In the genomic region with DNA sequence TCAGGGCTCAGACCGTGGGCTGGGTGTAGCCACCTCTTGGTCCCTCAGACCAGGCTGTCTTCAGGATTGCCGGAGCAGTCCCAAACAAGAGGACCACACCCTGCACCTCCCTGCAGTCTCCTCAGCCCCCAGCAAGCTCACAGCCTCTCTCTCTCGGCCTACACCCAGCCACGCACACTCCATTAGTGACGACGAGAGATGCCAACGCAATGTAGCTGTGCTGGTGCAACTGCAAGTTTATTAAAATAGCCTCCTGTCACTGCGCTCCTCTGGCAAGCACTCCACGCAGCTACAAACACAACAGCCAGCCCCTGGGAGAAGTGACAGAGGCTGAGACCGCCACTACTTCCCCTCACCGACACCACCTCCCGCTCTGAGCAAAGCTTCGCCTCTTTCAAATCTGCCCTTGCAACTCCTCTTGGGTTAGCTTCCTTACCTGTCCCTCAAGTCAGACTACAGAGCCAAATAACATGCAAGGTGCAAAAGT, we compare ENCODE assay signal across 8 mouse cellular contexts. TPM values are rescaled to one million over a fixed set of nuclear protein-coding genes. Genes with fewer than 3 reads are reported as not detected.
A peak's percentile ranks its signal among the peaks of the same experiment; 100 is the strongest.
DNase-seq lines count a peak whose midpoint lies in the region; ATAC-seq and TF ChIP-seq lines count a peak whose summit lies in the region.

No protein-coding gene starts in this region.

- peak; percentile 60 for ATAC-seq in granulocyte monocyte progenitor cell, adult 5-6 weeks (replicated peaks; ENCODE audit: poor library complexity, severe bottlenecking)
- no peak for ATAC-seq in stomach, embryonic 14.5 days (ENCODE audit: insufficient number of reproducible peaks, insufficient read depth, low FRiP score, low read depth)

- H3K27ac ChIP-seq in cortical plate, adult 2 months (ENCODE audit: insufficient read depth, low read length) = peak overlapping the region; percentile 95
- H3K27ac ChIP-seq in stomach, embryonic 14.5 days (ENCODE audit: low read length) = peak overlapping the region; percentile 89

- no peaks in the 10 kb centered on the region for H3K9me3 ChIP-seq in stomach, embryonic 14.5 days (ENCODE audit: control insufficient read depth, low read depth, low read length)

- H3K27me3 ChIP-seq in stomach, embryonic 14.5 days (ENCODE audit: control insufficient read depth, insufficient read depth, low read length) = peaks cover 41% of the 10 kb centered on the region

- no peaks in the 10 kb centered on the region for H3K36me3 ChIP-seq in stomach, embryonic 14.5 days (ENCODE audit: control insufficient read depth, insufficient read depth, low read length)

- no peak overlapping the region; the same call in 1 of the 2 replicates for H3K9ac ChIP-seq in stomach, embryonic 14.5 days (replicated peaks; ENCODE audit: low read depth, low read length)

- DNase-seq in left cerebral cortex, postnatal 25 days (ENCODE audit: low spot score in 2 of 2) = peak; percentile 72 to 90
- no peak for DNase-seq in left cerebral cortex, postnatal 4 days
- DNase-seq in lung, postnatal 4 days = peak; percentile 50 to 77
- no peak for DNase-seq in adrenal gland, postnatal 36 days
- DNase-seq in thymus, postnatal 36 days = no peak

- 16% methylated on average over 13 of the region's 13 CpGs for WGBS in stomach, embryonic 14.5 days

- H3K4me2 ChIP-seq in stomach, embryonic 14.5 days (replicated peaks; ENCODE audit: low read depth, low read length) = peak overlapping the region; percentile 34

- peaks cover 9% of the 10 kb centered on the region for H3K4me1 ChIP-seq in cortical plate, adult 2 months (ENCODE audit: control insufficient read depth, insufficient read depth, low read length)
- H3K4me1 ChIP-seq in stomach, embryonic 14.5 days (ENCODE audit: control insufficient read depth, insufficient read depth, low read length) = peaks cover 36% of the 10 kb centered on the region

- H3K4me3 ChIP-seq in cortical plate, adult 2 months (ENCODE audit: insufficient read depth, low read length) = no peak overlapping the region; the same call in 1 of the 2 replicates
- H3K4me3 ChIP-seq in stomach, embryonic 14.5 days (ENCODE audit: low read depth, low read length) = no peak overlapping the region

- intact Hi-C loops in left cerebral cortex, postnatal 25 days (cut with DNase I) = loop anchor here (2.0 kb wide), 1 partner anchor 20 kb away; no protein-coding TSS in a partner anchor
- intact Hi-C loops in left cerebral cortex, postnatal 4 days (cut with DNase I) = no loop called here

- TF ChIP-seq POLR2A in cortical plate, adult 2 months (IDR thresholded peaks at IDR 0.05; ENCODE audit: extremely low read depth, insufficient read depth, low read length) = peak; percentile 33; the same call in 1 of the 2 replicates

- TF ChIP-seq CTCF in cortical plate, adult 2 months (IDR thresholded peaks at IDR 0.05; ENCODE audit: extremely low read depth, insufficient read depth, low read length) = no peak

RNA-seq across cellular contexts. Expression of gene Nfix, which starts 25.0 kb away (rescaled TPM):
- 100 to 1,000 TPM; 273 to 322 TPM for total RNA-seq in left cerebral cortex, postnatal 25 days (2021)
- 100 to 1,000 TPM; 674 to 782 TPM for total RNA-seq in left cerebral cortex, postnatal 4 days (2021)
- 82.8 and 89.1 TPM in 2 replicates for polyA plus RNA-seq in cortical plate, adult 2 months (2012; rRNA removed)
- 25.7 and 51.2 TPM in 2 replicates for total RNA-seq in granulocyte monocyte progenitor cell, adult 5-6 weeks (2014; fragmentation: Nextera tagmentation)
- 9.5 and 12.8 TPM in 2 replicates for total RNA-seq in granulocyte monocyte progenitor cell, adult 5-6 weeks (2017)
- polyA plus RNA-seq in stomach, embryonic 14.5 days (2014; fragmentation: Nextera tagmentation; extraction: Ambion mirVana) = 37.8 and 40.5 TPM in 2 replicates
- total RNA-seq in adrenal gland, postnatal 36 days (2021) = 100 to 1,000 TPM in 1 of 2 experiments, 10 to 100 TPM in 1; 99.9 to 108 TPM

RNA-seq across cellular contexts. Expression of gene Dand5, which starts 47.5 kb away (rescaled TPM):
- total RNA-seq in left cerebral cortex, postnatal 25 days (2021) = 1 to 10 TPM; 8.3 to 9.5 TPM
- total RNA-seq in left cerebral cortex, postnatal 4 days (2021) = 1 to 10 TPM; 4.9 to 5.5 TPM
- polyA plus RNA-seq in cortical plate, adult 2 months (2012; rRNA removed) = 14.9 and 16.0 TPM in 2 replicates
- 4.1 and 4.7 TPM in 2 replicates for total RNA-seq in granulocyte monocyte progenitor cell, adult 5-6 weeks (2014; fragmentation: Nextera tagmentation)
- total RNA-seq in granulocyte monocyte progenitor cell, adult 5-6 weeks (2017) = 3.6 and 3.7 TPM in 2 replicates
- 7.1 and 7.6 TPM in 2 replicates for polyA plus RNA-seq in stomach, embryonic 14.5 days (2014; fragmentation: Nextera tagmentation; extraction: Ambion mirVana)
- 1 to 10 TPM; 9.1 to 10.0 TPM for total RNA-seq in adrenal gland, postnatal 36 days (2021)

RNA-seq across cellular contexts. Expression of gene G430095P16Rik, which starts 52.3 kb away (rescaled TPM):
- total RNA-seq in left cerebral cortex, postnatal 25 days (2021) = under 1 TPM in 1 of 2 experiments, not detected in 1; 0.71 TPM
- total RNA-seq in left cerebral cortex, postnatal 4 days (2021) = not detected
- 0.30 and 0.42 TPM in 2 replicates for polyA plus RNA-seq in cortical plate, adult 2 months (2012; rRNA removed)
- 11.0 and 17.9 TPM in 2 replicates for total RNA-seq in granulocyte monocyte progenitor cell, adult 5-6 weeks (2014; fragmentation: Nextera tagmentation)
- 4.4 and 4.8 TPM in 2 replicates for total RNA-seq in granulocyte monocyte progenitor cell, adult 5-6 weeks (2017)
- 2.8 and 5.0 TPM in 2 replicates for polyA plus RNA-seq in stomach, embryonic 14.5 days (2014; fragmentation: Nextera tagmentation; extraction: Ambion mirVana)
- under 1 TPM in 1 of 2 experiments, not detected in 1; 0.46 TPM for total RNA-seq in adrenal gland, postnatal 36 days (2021)

RNA-seq across cellular contexts. Expression of gene Gadd45gip1, which starts 56.2 kb away (rescaled TPM):
- total RNA-seq in left cerebral cortex, postnatal 25 days (2021) = 10 to 100 TPM; 23.4 to 24.7 TPM
- total RNA-seq in left cerebral cortex, postnatal 4 days (2021) = 10 to 100 TPM; 18.4 to 18.9 TPM
- 26.0 and 31.2 TPM in 2 replicates for polyA plus RNA-seq in cortical plate, adult 2 months (2012; rRNA removed)
- 17.0 and 19.2 TPM in 2 replicates for total RNA-seq in granulocyte monocyte progenitor cell, adult 5-6 weeks (2014; fragmentation: Nextera tagmentation)
- 46.2 and 52.4 TPM in 2 replicates for total RNA-seq in granulocyte monocyte progenitor cell, adult 5-6 weeks (2017)
- 49.5 and 50.5 TPM in 2 replicates for polyA plus RNA-seq in stomach, embryonic 14.5 days (2014; fragmentation: Nextera tagmentation; extraction: Ambion mirVana)
- total RNA-seq in adrenal gland, postnatal 36 days (2021) = 10 to 100 TPM; 63.3 to 70.5 TPM

Comparison
In these comparisons a context has a peak if more than half of its experiments do, and no peak if none do; other contexts are left out.
1. DNase-seq: peak in left cerebral cortex, postnatal 25 days (2 of 2) and lung, postnatal 4 days (2 of 2); none in left cerebral cortex, postnatal 4 days (single experiment), adrenal gland, postnatal 36 days (0 of 2) and thymus, postnatal 36 days (0 of 2).